18 mouse cellular contexts compared by ENCODE assay signal in the genomic region with DNA sequence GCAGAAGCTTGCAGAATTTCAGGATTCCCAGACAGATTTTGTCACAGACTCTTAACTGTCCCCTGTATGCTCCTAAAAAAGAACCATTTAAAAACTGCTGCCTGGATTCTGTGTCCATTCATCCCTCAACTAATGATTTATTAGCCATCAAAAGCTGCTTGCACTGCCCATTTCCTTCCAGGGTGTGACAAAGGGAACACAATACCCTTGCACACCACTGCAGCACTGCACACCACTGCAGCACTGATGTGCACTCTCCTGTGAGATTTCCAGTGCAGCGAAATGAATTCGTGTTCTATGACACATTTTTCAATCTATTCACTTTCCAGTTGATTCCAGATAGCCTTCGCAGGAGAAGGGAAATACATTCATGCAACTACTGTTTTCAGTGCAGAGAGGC.
DNase-seq lines count a peak whose midpoint lies in the region; ATAC-seq lines count a peak whose summit lies in the region.
"Had no signal": no experiment of that assay in that cellular context is flagged by ENCODE, and none has a peak within 500 bp of the region (broad histone marks: within the 10 kb centered on the region; RNA-seq: fewer than 3 reads in every experiment).

No protein-coding gene starts in this region.

- DNase-seq in forebrain, embryonic 11.5 days (ENCODE audit: low spot score) = no peak
- no peak for DNase-seq in forebrain, embryonic 14.5 days (ENCODE audit: low spot score)
- no peak for DNase-seq in kidney, adult 11 months
- peak; percentile 4 for DNase-seq in embryo, embryonic 10.5 days (ENCODE audit: low spot score)
- peak; percentile 42 for DNase-seq in retina, postnatal 1 day
- no peak for DNase-seq in adrenal gland, adult 2 months
- DNase-seq: adrenal gland, postnatal 25 days; cerebellum, adult 2 months; cerebellum, postnatal 10 days; gastrocnemius, postnatal 36 days; heart, adult 11 months; heart, postnatal 4 days had no signal

- no peak overlapping the region for H3K4me2 ChIP-seq in forebrain, embryonic 11.5 days (ENCODE audit: low read depth, low read length, severe bottlenecking)
- no peak overlapping the region for H3K4me2 ChIP-seq in forebrain, embryonic 14.5 days (ENCODE audit: low read length)
- H3K4me2 ChIP-seq in kidney, embryonic 16.5 days (replicated peaks; ENCODE audit: low read depth, low read length) = no peak overlapping the region
- H3K4me2 ChIP-seq: forebrain, embryonic 15.5 days; heart, embryonic 13.5 days; hindbrain, embryonic 12.5 days had no signal

- no peak overlapping the region for H3K27ac ChIP-seq in forebrain, embryonic 11.5 days (ENCODE audit: low read depth, low read length)
- H3K27ac ChIP-seq in forebrain, embryonic 14.5 days (ENCODE audit: low read depth, low read length) = no peak overlapping the region
- H3K27ac ChIP-seq in kidney, embryonic 16.5 days (ENCODE audit: low read length) = no peak overlapping the region
- H3K27ac ChIP-seq: embryonic facial prominence, embryonic 10.5 days; forebrain, embryonic 15.5 days; heart, embryonic 13.5 days; hindbrain, embryonic 12.5 days; hindbrain, postnatal 0 days had no signal

- no peaks in the 10 kb centered on the region for H3K27me3 ChIP-seq in forebrain, embryonic 11.5 days (ENCODE audit: control insufficient read depth, insufficient read depth, low read length)
- no peaks in the 10 kb centered on the region for H3K27me3 ChIP-seq in forebrain, embryonic 14.5 days (replicated peaks; ENCODE audit: control insufficient read depth, insufficient read depth, low read length)
- no peaks in the 10 kb centered on the region for H3K27me3 ChIP-seq in kidney, embryonic 16.5 days (ENCODE audit: insufficient read depth, low read length)
- H3K27me3 ChIP-seq: forebrain, embryonic 15.5 days; heart, embryonic 13.5 days; hindbrain, embryonic 12.5 days had no signal

- H3K9ac ChIP-seq in forebrain, embryonic 11.5 days (ENCODE audit: low read length) = no peak overlapping the region
- no peak overlapping the region for H3K9ac ChIP-seq in forebrain, embryonic 14.5 days (ENCODE audit: low read length)
- no peak overlapping the region for H3K9ac ChIP-seq in kidney, embryonic 16.5 days (replicated peaks; ENCODE audit: low read length)
- H3K9ac ChIP-seq: forebrain, embryonic 15.5 days; heart, embryonic 13.5 days; hindbrain, embryonic 12.5 days had no signal

- 0 out of 2 replicates have a peak, but pooled peaks cover 2% of the 10 kb centered on the region for H3K4me1 ChIP-seq in forebrain, embryonic 11.5 days (replicated peaks; ENCODE audit: control insufficient read depth, insufficient read depth, low read length)
- H3K4me1 ChIP-seq in forebrain, embryonic 14.5 days (ENCODE audit: control insufficient read depth, insufficient read depth, low read length) = no peaks in the 10 kb centered on the region
- H3K4me1 ChIP-seq in kidney, embryonic 16.5 days (ENCODE audit: insufficient read depth, low read length) = no peaks in the 10 kb centered on the region
- H3K4me1 ChIP-seq: embryonic facial prominence, embryonic 10.5 days; forebrain, embryonic 15.5 days; hindbrain, embryonic 12.5 days had no signal

- 83% methylated on average over 3 of the region's 3 CpGs for WGBS in forebrain, embryonic 11.5 days
- WGBS in forebrain, embryonic 14.5 days = 73% methylated on average over 3 of the region's 3 CpGs
- 57% methylated on average over 3 of the region's 3 CpGs for WGBS in kidney, embryonic 16.5 days

- 0 out of 2 replicates have a peak, but pooled peaks have one; percentile 49 for ATAC-seq in forebrain, embryonic 11.5 days (replicated peaks; ENCODE audit: low FRiP score)
- ATAC-seq in forebrain, embryonic 14.5 days = no peak
- ATAC-seq in kidney, embryonic 16.5 days (ENCODE audit: low FRiP score, low TSS enrichment) = peak; percentile 83; the same call in 1 of the 2 replicates
- ATAC-seq: forebrain, embryonic 15.5 days; hindbrain, postnatal 0 days had no signal

- no peaks in the 10 kb centered on the region for H3K9me3 ChIP-seq in forebrain, embryonic 11.5 days (ENCODE audit: control insufficient read depth, low read length)
- no peaks in the 10 kb centered on the region for H3K9me3 ChIP-seq in forebrain, embryonic 14.5 days (replicated peaks; ENCODE audit: control insufficient read depth, low read length)
- H3K9me3 ChIP-seq in kidney, embryonic 16.5 days (ENCODE audit: low read length) = no peaks in the 10 kb centered on the region
- H3K9me3 ChIP-seq: embryonic facial prominence, embryonic 10.5 days; forebrain, embryonic 15.5 days; heart, embryonic 13.5 days; hindbrain, embryonic 12.5 days had no signal

- H3K36me3 ChIP-seq in forebrain, embryonic 11.5 days (ENCODE audit: control insufficient read depth, insufficient read depth, low read length) = no peaks in the 10 kb centered on the region
- H3K36me3 ChIP-seq in forebrain, embryonic 14.5 days (ENCODE audit: control insufficient read depth, insufficient read depth, low read length) = no peaks in the 10 kb centered on the region
- H3K36me3 ChIP-seq in kidney, embryonic 16.5 days (ENCODE audit: insufficient read depth, low read length) = no peaks in the 10 kb centered on the region
- H3K36me3 ChIP-seq: embryonic facial prominence, embryonic 10.5 days; forebrain, embryonic 15.5 days; heart, embryonic 13.5 days; hindbrain, embryonic 12.5 days had no signal

- no peak overlapping the region for H3K4me3 ChIP-seq in forebrain, embryonic 11.5 days (ENCODE audit: low read depth, low read length)
- no peak overlapping the region for H3K4me3 ChIP-seq in forebrain, embryonic 14.5 days (ENCODE audit: low read depth, low read length)
- no peak overlapping the region for H3K4me3 ChIP-seq in kidney, embryonic 16.5 days (ENCODE audit: low read length)
- H3K4me3 ChIP-seq: embryonic facial prominence, embryonic 10.5 days; forebrain, embryonic 15.5 days; heart, embryonic 13.5 days; hindbrain, embryonic 12.5 days had no signal

Comparison
In these comparisons a context has a peak if more than half of its experiments do, and no peak if none do; other contexts are left out.
1. DNase-seq: peak in embryo, embryonic 10.5 days (single experiment) and retina, postnatal 1 day (single experiment); none in forebrain, embryonic 11.5 days (single experiment), forebrain, embryonic 14.5 days (single experiment), kidney, adult 11 months (single experiment) and adrenal gland, adult 2 months (single experiment).